Mouse (Mus musculus): ENCODE measurements around the gene Sec13. TPM values are rescaled to one million over a fixed set of nuclear protein-coding genes. Genes with fewer than 3 reads are reported as not detected.
A peak's percentile ranks its signal among the peaks of the same experiment; 100 is the strongest.
"Not testable (repeated sequence)": the region's sequence is repeated elsewhere in the genome, so short reads cannot be mapped to it uniquely, and the experiment has no call there.

Gene Sec13
- total RNA-seq, 2 experiments from 2014 or later: 96.8 to 116 TPM

GRCm38 (mm10) chr6:113713389-113713788 lies 27.2 kb downstream of the Sec13 start:
- not testable (repeated sequence) for ATAC-seq (ENCODE audit: poor library complexity, severe bottlenecking)

GRCm38 (mm10) chr6:113712718-113713117 lies 27.8 kb downstream of the Sec13 start:
- ATAC-seq (ENCODE audit: poor library complexity, severe bottlenecking): no peak

GRCm38 (mm10) chr6:113697222-113698205 lies 43.0 kb downstream of the Sec13 start:
- ATAC-seq (ENCODE audit: poor library complexity, severe bottlenecking): peak; percentile 5; the same call in 1 of the 2 replicates

- ATAC-seq (ENCODE audit: poor library complexity, severe bottlenecking): peak; percentile 85
These were observed 43.8 kb downstream of the Sec13 start, which contains the start of gene Tatdn2 for GRCm38 (mm10) chr6:113696582-113697221. Tatdn2 (plus strand) TSS chr6:113697050.

- no peak for ATAC-seq (ENCODE audit: poor library complexity, severe bottlenecking)
These were observed 44.7 kb downstream of the Sec13 start for GRCm38 (mm10) chr6:113695766-113696355.

GRCm38 (mm10) chr6:113695203-113695602 lies 45.3 kb downstream of the Sec13 start:
- ATAC-seq (ENCODE audit: poor library complexity, severe bottlenecking): no peak

- ATAC-seq (ENCODE audit: poor library complexity, severe bottlenecking): no peak
These were observed 47.2 kb downstream of the Sec13 start for GRCm38 (mm10) chr6:113693377-113693776.

GRCm38 (mm10) chr6:113692661-113693133 lies 47.8 kb downstream of the Sec13 start:
- peak; percentile 16 for ATAC-seq (ENCODE audit: poor library complexity, severe bottlenecking)

- ATAC-seq (ENCODE audit: poor library complexity, severe bottlenecking): peak; percentile 64
These were observed 49.5 kb downstream of the Sec13 start for GRCm38 (mm10) chr6:113691084-113691462.

GRCm38 (mm10) chr6:113690400-113691083 lies 50.0 kb downstream of the Sec13 start:
- peak; percentile 39 for ATAC-seq (ENCODE audit: poor library complexity, severe bottlenecking)

- ATAC-seq (ENCODE audit: poor library complexity, severe bottlenecking): no peak
These were observed 50.5 kb downstream of the Sec13 start for GRCm38 (mm10) chr6:113690008-113690399.

- no peak for ATAC-seq (ENCODE audit: poor library complexity, severe bottlenecking)
These were observed 53.9 kb downstream of the Sec13 start for GRCm38 (mm10) chr6:113686551-113687125.

GRCm38 (mm10) chr6:113683081-113683825 lies 57.3 kb downstream of the Sec13 start:
- ATAC-seq (ENCODE audit: poor library complexity, severe bottlenecking): no peak

- peak; percentile 79 for ATAC-seq (ENCODE audit: poor library complexity, severe bottlenecking)
These were observed 59.3 kb downstream of the Sec13 start for GRCm38 (mm10) chr6:113681271-113681670.

- peak; percentile 31 for ATAC-seq (ENCODE audit: poor library complexity, severe bottlenecking)
These were observed 60.5 kb downstream of the Sec13 start for GRCm38 (mm10) chr6:113679993-113680566.

GRCm38 (mm10) chr6:113678246-113679012 lies 62.1 kb downstream of the Sec13 start:
- no peak for ATAC-seq (ENCODE audit: poor library complexity, severe bottlenecking)
